Mouse (Mus musculus) liver, postnatal 0 days (tissue): ENCODE measurements at regions not wholly inside any gene's neighbourhood (a gene's known extent, or its start where the extent isn't known, plus 50 kb on each side); places are given as distances from the start of the nearest gene placed in this dataset.
"Not testable (repeated sequence)": the region's sequence is repeated elsewhere in the genome, so short reads cannot be mapped to it uniquely, and the experiment has no call there.

ENCODE experiments used
- ATAC-seq: fragments of 200-750 bp; cut with Nextera tagmentation; 2 replicates; pipeline ENCODE4 v1.8.0; 2017; ENCODE audit warnings: mild to moderate bottlenecking, moderate library complexity
- DNase-seq: peaks from one replicate; pipeline ENCODE4 v3.0.0-alpha.2; 2016
- H3K27ac ChIP-seq: fragments of 300-500 bp; sonication (generic); 2 replicates; pipeline ENCODE4 v1.5.1; 2014; ENCODE audit warnings: antibody characterized with exemption, moderate library complexity, mild to moderate bottlenecking, low read depth
- H3K27me3 ChIP-seq: fragments of 300-500 bp; sonication (generic); 2 replicates; pipeline ENCODE4 v1.6.1; 2014; ENCODE audit warnings: low read length, control low read depth, mixed read lengths; ENCODE audit not compliant: insufficient read depth
- H3K36me3 ChIP-seq: fragments of 300-500 bp; sonication (generic); replicated peaks from 2 replicates; pipeline ENCODE4 v1.6.1; 2014; ENCODE audit warnings: mild to moderate bottlenecking, control low read depth, low read length, moderate library complexity, mixed read lengths; ENCODE audit not compliant: insufficient read depth
- H3K4me1 ChIP-seq: fragments of 300-500 bp; sonication (generic); 2 replicates; pipeline ENCODE4 v1.6.1; 2014; ENCODE audit warnings: antibody characterized with exemption, mild to moderate bottlenecking, control low read depth; ENCODE audit not compliant: insufficient read depth
- H3K4me2 ChIP-seq: fragments of 300-500 bp; sonication (generic); 2 replicates; pipeline ENCODE4 v1.6.1; 2014; ENCODE audit warnings: low read depth, mild to moderate bottlenecking, low read length, moderate library complexity, mixed read lengths
- H3K4me3 ChIP-seq: fragments of 300-500 bp; sonication (generic); 2 replicates; pipeline ENCODE4 v1.5.1; 2014; ENCODE audit warnings: low read depth, low read length
- H3K9ac ChIP-seq: fragments of 300-500 bp; sonication (generic); replicated peaks from 2 replicates; pipeline ENCODE4 v1.6.1; 2014; ENCODE audit warnings: mild to moderate bottlenecking, moderate library complexity
- H3K9me3 ChIP-seq: fragments of 300-500 bp; sonication (generic); 2 replicates; pipeline ENCODE4 v1.6.1; 2016; ENCODE audit warnings: mild to moderate bottlenecking, control low read depth, low read length, mixed read lengths
- CTCF ChIP-seq: sonication (generic); IDR thresholded peaks from 2 replicates; pipeline ENCODE4 v1.5.1; 2016; ENCODE audit warnings: antibody characterized with exemption, low read depth
- EP300 ChIP-seq: IDR thresholded peaks from 2 replicates; pipeline ENCODE4 v1.6.1; 2016; ENCODE audit warnings: antibody characterized with exemption, low read depth, mild to moderate bottlenecking
- WGBS: fragments of 180-500 bp; shearing (Covaris S2); extraction: QIAGEN DNeasy Blood & Tissue Kit; methylation state at CpG from one replicate; pipeline ENCODE4 v1.1.7; 2014; ENCODE audit not compliant: insufficient replicate concordance; 5-methylcytosine and 5-hydroxymethylcytosine counted together

GRCm38 (mm10) chr3:8009966-8010365, 1389.7 kb upstream of the 1700008P02Rik start:
- DNase-seq (no peak), ATAC-seq (no peak)
- no peak for TF ChIP-seq CTCF
- TF ChIP-seq EP300 = no peak
- Histone ChIP-seq H3K36me3 (no peaks in the 10 kb centered on the region), H3K4me2 (no peak overlapping the region), H3K4me3 (no peak overlapping the region), H3K27me3 (no peaks in the 10 kb centered on the region), H3K27ac (no peak overlapping the region), H3K9ac (no peak overlapping the region), H3K4me1 (no peaks in the 10 kb centered on the region), H3K9me3 (no peaks in the 10 kb centered on the region)
- 69% methylated on average over 4 of the region's 4 CpGs for WGBS

- no peak for DNase-seq
- no peaks in the 10 kb centered on the region for H3K36me3 ChIP-seq
- H3K4me1 ChIP-seq = no peaks in the 10 kb centered on the region
- TF ChIP-seq EP300 (no peak), CTCF (no peak)
- WGBS = 62% methylated on average over 10 of the region's 10 CpGs
- no peak overlapping the region for H3K4me2 ChIP-seq
- no peak overlapping the region for H3K4me3 ChIP-seq
- ATAC-seq = no peak
- H3K9me3 ChIP-seq = no peaks in the 10 kb centered on the region
- no peak overlapping the region for H3K9ac ChIP-seq
- H3K27me3 ChIP-seq = no peaks in the 10 kb centered on the region
- H3K27ac ChIP-seq = no peak overlapping the region
Observed at GRCm38 (mm10) chr3:8006708-8007395, 1386.6 kb upstream of the 1700008P02Rik start.

GRCm38 (mm10) chr3:8006273-8006672, 1386.0 kb upstream of the 1700008P02Rik start:
- H3K9me3 ChIP-seq = no peaks in the 10 kb centered on the region
- no peaks in the 10 kb centered on the region for H3K4me1 ChIP-seq
- no peak for DNase-seq
- H3K27me3 ChIP-seq = no peaks in the 10 kb centered on the region
- no peak overlapping the region for H3K27ac ChIP-seq
- no peak for ATAC-seq
- TF ChIP-seq CTCF (no peak), EP300 (no peak)
- H3K4me2 ChIP-seq = no peak overlapping the region
- 71% methylated on average over 5 of the region's 5 CpGs for WGBS
- H3K9ac ChIP-seq = no peak overlapping the region
- no peak overlapping the region for H3K4me3 ChIP-seq
- H3K36me3 ChIP-seq = no peaks in the 10 kb centered on the region

GRCm38 (mm10) chr3:8005684-8006083, 1385.4 kb upstream of the 1700008P02Rik start:
- H3K36me3 ChIP-seq, H3K9ac ChIP-seq, H3K4me3 ChIP-seq, ATAC-seq, H3K27ac ChIP-seq, H3K9me3 ChIP-seq, H3K27me3 ChIP-seq, H3K4me1 ChIP-seq, DNase-seq, H3K4me2 ChIP-seq: not testable (repeated sequence)
- 77% methylated on average over 2 of the region's 2 CpGs for WGBS

GRCm38 (mm10) chr3:8004271-8004670, 1384.0 kb upstream of the 1700008P02Rik start:
- ATAC-seq = no peak
- no peak for TF ChIP-seq EP300
- no peak overlapping the region for H3K9ac ChIP-seq

GRCm38 (mm10) chr3:8001027-8001426, 1380.8 kb upstream of the 1700008P02Rik start:
- Histone ChIP-seq H3K9me3 (no peaks in the 10 kb centered on the region), H3K9ac (no peak overlapping the region), H3K4me1 (no peaks in the 10 kb centered on the region), H3K27me3 (no peaks in the 10 kb centered on the region), H3K27ac (no peak overlapping the region), H3K4me2 (no peak overlapping the region), H3K36me3 (no peaks in the 10 kb centered on the region), H3K4me3 (no peak overlapping the region)
- ATAC-seq (no peak), DNase-seq (no peak)
- 78% methylated on average over 4 of the region's 4 CpGs for WGBS
- TF ChIP-seq EP300 (no peak), CTCF (no peak)

More at GRCm38 (mm10) chr3:8004271-8004670, 1384.0 kb upstream of the 1700008P02Rik start:
- Histone ChIP-seq H3K36me3 (no peaks in the 10 kb centered on the region), H3K27ac (no peak overlapping the region), H3K4me3 (no peak overlapping the region), H3K4me2 (no peak overlapping the region), H3K4me1 (no peaks in the 10 kb centered on the region), H3K27me3 (no peaks in the 10 kb centered on the region), H3K9me3 (no peaks in the 10 kb centered on the region)
- 69% methylated on average over 1 of the region's 1 CpGs for WGBS
- DNase-seq = no peak

- Histone ChIP-seq H3K36me3 (no peaks in the 10 kb centered on the region), H3K9me3 (no peaks in the 10 kb centered on the region), H3K4me3 (no peak overlapping the region), H3K27ac (no peak overlapping the region), H3K4me1 (no peaks in the 10 kb centered on the region), H3K27me3 (no peaks in the 10 kb centered on the region), H3K4me2 (no peak overlapping the region), H3K9ac (no peak overlapping the region)
- ATAC-seq (no peak), DNase-seq (no peak)
- TF ChIP-seq CTCF = no peak
- TF ChIP-seq EP300 = no peak
- WGBS = 74% methylated on average over 2 of the region's 2 CpGs
Observed at GRCm38 (mm10) chr3:7992322-7992721, 1372.1 kb upstream of the 1700008P02Rik start.
